ENCODE assay signal across 8 mouse cellular contexts in the genomic region with DNA sequence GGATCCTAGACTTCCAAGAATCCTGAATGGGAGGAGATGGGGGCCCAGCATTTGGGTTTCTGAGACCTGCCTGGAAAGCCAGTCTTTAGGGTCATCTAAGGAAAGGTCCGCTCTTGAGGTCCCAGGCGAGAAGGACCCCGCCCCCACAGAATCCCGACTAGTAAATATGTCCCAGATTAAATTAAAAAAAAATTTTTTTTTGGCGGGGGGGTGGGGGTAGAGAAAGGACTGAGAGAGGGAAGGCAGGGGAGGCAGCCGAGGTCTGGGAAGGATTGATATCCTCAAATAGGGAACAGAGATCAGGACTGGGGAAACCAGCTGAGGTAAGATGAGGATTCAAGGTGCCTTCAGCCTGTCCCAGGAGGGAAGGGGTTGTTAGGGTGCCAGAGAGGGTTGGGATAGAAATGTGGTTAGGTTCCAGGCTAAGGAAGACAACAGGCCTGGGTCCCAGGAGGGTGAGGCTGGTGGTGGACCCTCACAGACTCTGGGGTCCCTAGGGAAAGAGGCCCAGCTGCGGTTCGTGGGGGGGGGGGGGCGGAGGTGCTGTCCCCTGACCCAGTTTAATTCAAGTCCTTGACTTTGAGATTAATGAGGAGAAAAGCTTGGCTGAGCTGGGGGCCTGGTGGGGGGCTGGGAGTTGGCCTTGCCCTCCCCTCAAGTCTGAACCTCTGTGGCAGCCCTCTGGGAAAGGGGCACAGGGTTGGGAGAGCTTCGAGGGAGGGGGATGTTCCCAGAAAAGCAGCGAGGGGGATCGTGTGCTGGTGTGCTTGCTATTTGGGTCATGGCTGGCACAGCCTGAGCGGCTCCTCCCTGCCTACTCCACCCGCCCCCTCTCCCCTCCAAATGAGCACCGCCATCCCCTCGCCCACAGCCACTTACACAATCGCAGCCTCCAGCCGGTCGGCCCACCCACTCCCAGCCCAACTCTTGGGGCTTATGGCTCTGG. TPM values are rescaled to one million over a fixed set of nuclear protein-coding genes. Genes with fewer than 3 reads are reported as not detected.
DNase-seq lines count a peak whose midpoint lies in the region; ATAC-seq and TF ChIP-seq lines count a peak whose summit lies in the region.

No protein-coding gene starts in this region.

- H3K4me3 ChIP-seq in kidney, embryonic 15.5 days (replicated peaks): peak overlapping the region; percentile 47
- no peak overlapping the region for H3K4me3 ChIP-seq in kidney, adult 2 months (ENCODE audit: insufficient read depth, low read depth, low read length)
- peak overlapping the region; percentile 45; the same call in 1 of the 2 replicates for H3K4me3 ChIP-seq in embryonic facial prominence, embryonic 12.5 days
- H3K4me3 ChIP-seq in intestine, postnatal 0 days (ENCODE audit: low read depth, low read length): 0 out of 2 replicates have a peak overlapping the region, but pooled peaks have one; percentile 27

- H3K4me1 ChIP-seq in kidney, embryonic 15.5 days: peaks cover 23% of the 10 kb centered on the region
- no peaks in the 10 kb centered on the region for H3K4me1 ChIP-seq in kidney, adult 2 months (ENCODE audit: control insufficient read depth, insufficient read depth, low read length)
- H3K4me1 ChIP-seq in embryonic facial prominence, embryonic 12.5 days: peaks cover 19% of the 10 kb centered on the region
- H3K4me1 ChIP-seq in intestine, postnatal 0 days (replicated peaks; ENCODE audit: control insufficient read depth, insufficient read depth, low read length): no peaks in the 10 kb centered on the region; the same call in 1 of the 2 replicates

- no peaks in the 10 kb centered on the region for H3K36me3 ChIP-seq in kidney, embryonic 15.5 days
- H3K36me3 ChIP-seq in kidney, adult 2 months (ENCODE audit: control insufficient read depth, insufficient read depth, low read length): no peaks in the 10 kb centered on the region
- no peaks in the 10 kb centered on the region for H3K36me3 ChIP-seq in embryonic facial prominence, embryonic 12.5 days
- no peaks in the 10 kb centered on the region for H3K36me3 ChIP-seq in intestine, postnatal 0 days (ENCODE audit: control insufficient read depth, insufficient read depth)

- H3K27ac ChIP-seq in kidney, embryonic 15.5 days: no peak overlapping the region
- H3K27ac ChIP-seq in kidney, adult 2 months (ENCODE audit: insufficient read depth, low read depth, low read length): no peak overlapping the region
- H3K27ac ChIP-seq in embryonic facial prominence, embryonic 12.5 days: no peak overlapping the region
- no peak overlapping the region for H3K27ac ChIP-seq in intestine, postnatal 0 days (ENCODE audit: low read depth, low read length)

- 17% methylated on average over 19 of the region's 19 CpGs for WGBS in kidney, embryonic 15.5 days
- WGBS in kidney, adult 2 months: 28% methylated on average over 19 of the region's 19 CpGs
- WGBS in embryonic facial prominence, embryonic 12.5 days: 20% methylated on average over 19 of the region's 19 CpGs
- WGBS in intestine, postnatal 0 days: 22% methylated on average over 18 of the region's 19 CpGs

- no peak overlapping the region for H3K9ac ChIP-seq in kidney, embryonic 15.5 days
- no peak overlapping the region for H3K9ac ChIP-seq in embryonic facial prominence, embryonic 12.5 days
- no peak overlapping the region for H3K9ac ChIP-seq in intestine, postnatal 0 days (ENCODE audit: low read depth, low read length)

- TF ChIP-seq POLR2A in kidney, adult 2 months (IDR thresholded peaks at IDR 0.05; ENCODE audit: low read depth, low read length): no peak

- H3K27me3 ChIP-seq in kidney, embryonic 15.5 days: peaks cover 40% of the 10 kb centered on the region
- 0 out of 2 replicates have a peak, but pooled peaks cover 2% of the 10 kb centered on the region for H3K27me3 ChIP-seq in kidney, adult 2 months (replicated peaks; ENCODE audit: control insufficient read depth, insufficient read depth, low read length)
- H3K27me3 ChIP-seq in embryonic facial prominence, embryonic 12.5 days: peaks cover 26% of the 10 kb centered on the region
- peaks cover 12% of the 10 kb centered on the region for H3K27me3 ChIP-seq in intestine, postnatal 0 days (replicated peaks; ENCODE audit: control insufficient read depth, insufficient read depth, low read length)

- H3K9me3 ChIP-seq in kidney, embryonic 15.5 days (replicated peaks): no peaks in the 10 kb centered on the region
- H3K9me3 ChIP-seq in embryonic facial prominence, embryonic 12.5 days: no peaks in the 10 kb centered on the region
- no peaks in the 10 kb centered on the region for H3K9me3 ChIP-seq in intestine, postnatal 0 days (ENCODE audit: control insufficient read depth)

- no peak for TF ChIP-seq CTCF in kidney, adult 2 months (conservative IDR thresholded peaks at IDR 0.05; ENCODE audit: insufficient read depth, insufficient read length, low read depth, low read length)
- no peak for TF ChIP-seq CTCF in intestine, postnatal 0 days (IDR thresholded peaks at IDR 0.05; ENCODE audit: low read depth)

- H3K4me2 ChIP-seq in kidney, embryonic 15.5 days: peak overlapping the region; percentile 80
- H3K4me2 ChIP-seq in embryonic facial prominence, embryonic 12.5 days (replicated peaks): peak overlapping the region; percentile 68
- H3K4me2 ChIP-seq in intestine, postnatal 0 days (replicated peaks; ENCODE audit: low read depth): peak overlapping the region; percentile 58; the same call in 1 of the 2 replicates

- DNase-seq in kidney, adult 2 months: no peak
- DNase-seq in retina, embryonic 14.5 days (ENCODE audit: low spot score): peak; percentile 57
- no peak for DNase-seq in adrenal gland, postnatal 25 days
- no peak for DNase-seq in natural killer cell, adult 2 months (ENCODE audit: low spot score in 2 of 2)
- no peak for DNase-seq in adrenal gland, adult 2 months

- ATAC-seq in kidney, embryonic 15.5 days (replicated peaks; ENCODE audit: low FRiP score): no peak
- no peak for ATAC-seq in embryonic facial prominence, embryonic 12.5 days (ENCODE audit: insufficient number of reproducible peaks, insufficient read depth, low FRiP score, low TSS enrichment)
- no peak for ATAC-seq in intestine, postnatal 0 days

RNA-seq across cellular contexts. Expression of a gene that starts 1.0 kb away (rescaled TPM):
- polyA plus RNA-seq in kidney, embryonic 15.5 days (2015; fragmentation: Nextera tagmentation; extraction: Ambion mirVana): 2.1 and 3.0 TPM in 2 replicates
- polyA plus RNA-seq in kidney, adult 2 months (2012; rRNA removed): 2.8 and 7.4 TPM in 2 replicates
- 10.8 and 16.3 TPM in 2 replicates for polyA plus RNA-seq in embryonic facial prominence, embryonic 12.5 days (2016; fragmentation: Nextera tagmentation; extraction: Ambion mirVana)
- polyA plus RNA-seq in intestine, postnatal 0 days (2015; fragmentation: Nextera tagmentation; extraction: Ambion mirVana): 2.6 and 3.7 TPM in 2 replicates
- total RNA-seq in adrenal gland, postnatal 25 days (2021): 2.0 and 2.3 TPM in 2 replicates
- 1 to 10 TPM; 1.5 to 3.4 TPM for total RNA-seq in adrenal gland, adult 2 months (2021)
- 13.3 and 24.3 TPM in 2 replicates for polyA plus RNA-seq in adrenal gland, adult 2 months (2012; rRNA removed)

RNA-seq across cellular contexts. Expression of a gene that starts 16.6 kb away (rescaled TPM):
- polyA plus RNA-seq in kidney, embryonic 15.5 days (2015; fragmentation: Nextera tagmentation; extraction: Ambion mirVana): 57.4 and 69.3 TPM in 2 replicates
- 225 and 407 TPM in 2 replicates for polyA plus RNA-seq in kidney, adult 2 months (2012; rRNA removed)
- 80.6 and 80.7 TPM in 2 replicates for polyA plus RNA-seq in embryonic facial prominence, embryonic 12.5 days (2016; fragmentation: Nextera tagmentation; extraction: Ambion mirVana)
- 13.8 and 15.2 TPM in 2 replicates for polyA plus RNA-seq in intestine, postnatal 0 days (2015; fragmentation: Nextera tagmentation; extraction: Ambion mirVana)
- 131 and 169 TPM in 2 replicates for total RNA-seq in adrenal gland, postnatal 25 days (2021)
- total RNA-seq in adrenal gland, adult 2 months (2021): 100 to 1,000 TPM in 1 of 2 experiments, 10 to 100 TPM in 1; 80.7 to 112 TPM
- 446 and 516 TPM in 2 replicates for polyA plus RNA-seq in adrenal gland, adult 2 months (2012; rRNA removed)

RNA-seq across cellular contexts. Expression of a gene that starts 29.9 kb away (rescaled TPM):
- polyA plus RNA-seq in kidney, embryonic 15.5 days (2015; fragmentation: Nextera tagmentation; extraction: Ambion mirVana): 2.8 and 3.5 TPM in 2 replicates
- 5.3 and 6.2 TPM in 2 replicates for polyA plus RNA-seq in kidney, adult 2 months (2012; rRNA removed)
- 2.8 and 4.0 TPM in 2 replicates for polyA plus RNA-seq in embryonic facial prominence, embryonic 12.5 days (2016; fragmentation: Nextera tagmentation; extraction: Ambion mirVana)
- 14.1 and 16.0 TPM in 2 replicates for polyA plus RNA-seq in intestine, postnatal 0 days (2015; fragmentation: Nextera tagmentation; extraction: Ambion mirVana)
- 11.5 and 12.2 TPM in 2 replicates for total RNA-seq in adrenal gland, postnatal 25 days (2021)
- total RNA-seq in adrenal gland, adult 2 months (2021): 1 to 10 TPM; 8.7 to 9.6 TPM
- 13.4 and 14.8 TPM in 2 replicates for polyA plus RNA-seq in adrenal gland, adult 2 months (2012; rRNA removed)

RNA-seq across cellular contexts. Expression of a gene that starts 44.4 kb away (rescaled TPM):
- polyA plus RNA-seq in kidney, embryonic 15.5 days (2015; fragmentation: Nextera tagmentation; extraction: Ambion mirVana): 34.7 and 35.7 TPM in 2 replicates
- polyA plus RNA-seq in kidney, adult 2 months (2012; rRNA removed): 23.5 and 32.1 TPM in 2 replicates
- 54.8 and 59.5 TPM in 2 replicates for polyA plus RNA-seq in embryonic facial prominence, embryonic 12.5 days (2016; fragmentation: Nextera tagmentation; extraction: Ambion mirVana)
- polyA plus RNA-seq in intestine, postnatal 0 days (2015; fragmentation: Nextera tagmentation; extraction: Ambion mirVana): 120 and 126 TPM in 2 replicates
- 42.7 and 45.5 TPM in 2 replicates for total RNA-seq in adrenal gland, postnatal 25 days (2021)
- 10 to 100 TPM; 26.1 to 36.9 TPM for total RNA-seq in adrenal gland, adult 2 months (2021)
- 108 and 143 TPM in 2 replicates for polyA plus RNA-seq in adrenal gland, adult 2 months (2012; rRNA removed)

RNA-seq across cellular contexts. Expression of a gene that starts 57.2 kb away (rescaled TPM):
- 0.70 and 1.1 TPM in 2 replicates for polyA plus RNA-seq in kidney, embryonic 15.5 days (2015; fragmentation: Nextera tagmentation; extraction: Ambion mirVana)
- polyA plus RNA-seq in kidney, adult 2 months (2012; rRNA removed): 1.6 and 1.9 TPM in 2 replicates
- polyA plus RNA-seq in embryonic facial prominence, embryonic 12.5 days (2016; fragmentation: Nextera tagmentation; extraction: Ambion mirVana): 0.63 and 0.80 TPM in 2 replicates
- 3.5 and 3.7 TPM in 2 replicates for polyA plus RNA-seq in intestine, postnatal 0 days (2015; fragmentation: Nextera tagmentation; extraction: Ambion mirVana)
- total RNA-seq in adrenal gland, postnatal 25 days (2021): 1.2 TPM in 2 replicates
- 1 to 10 TPM; 2.1 to 4.6 TPM for total RNA-seq in adrenal gland, adult 2 months (2021)
- 3.0 and 3.8 TPM in 2 replicates for polyA plus RNA-seq in adrenal gland, adult 2 months (2012; rRNA removed)
